Mouse (Mus musculus): ENCODE results near the gene Xrcc5. TPM values are rescaled to one million over a fixed set of nuclear protein-coding genes. Genes with fewer than 3 reads are reported as not detected.

Gene Xrcc5
- polyA plus RNA-seq, 1 experiment = 10.9 TPM

GRCm38 (mm10) chr1:72313399-72314039 lies 6.3 kb downstream of the Xrcc5 start:
- DNase-seq (ENCODE audit: extremely low spot score in 1 of 2, low spot score in 1 of 2) = peak in 1 of 2 experiments; percentile 84

GRCm38 (mm10) chr1:72315447-72315846 lies 8.2 kb downstream of the Xrcc5 start:
- no peak for DNase-seq (ENCODE audit: extremely low spot score in 1 of 2, low spot score in 1 of 2)

- DNase-seq (ENCODE audit: extremely low spot score in 1 of 2, low spot score in 1 of 2) = no peak
These were observed 9.2 kb downstream of the Xrcc5 start for GRCm38 (mm10) chr1:72316409-72316808.

GRCm38 (mm10) chr1:72316901-72317300 lies 9.7 kb downstream of the Xrcc5 start:
- DNase-seq (ENCODE audit: extremely low spot score in 1 of 2, low spot score in 1 of 2) = no peak

- DNase-seq (ENCODE audit: extremely low spot score in 1 of 2, low spot score in 1 of 2) = no peak
These were observed 13.5 kb downstream of the Xrcc5 start for GRCm38 (mm10) chr1:72320759-72321158.

GRCm38 (mm10) chr1:72323248-72323647 lies 16.0 kb downstream of the Xrcc5 start:
- DNase-seq (ENCODE audit: extremely low spot score in 1 of 2, low spot score in 1 of 2) = no peak

- no peak for DNase-seq (ENCODE audit: extremely low spot score in 1 of 2, low spot score in 1 of 2)
These were observed 19.1 kb downstream of the Xrcc5 start for GRCm38 (mm10) chr1:72326162-72326821.

- DNase-seq (ENCODE audit: extremely low spot score in 1 of 2, low spot score in 1 of 2) = no peak
These were observed 27.6 kb downstream of the Xrcc5 start for GRCm38 (mm10) chr1:72334807-72335206.

- peak; percentile 30 to 69 for DNase-seq (ENCODE audit: extremely low spot score in 1 of 2, low spot score in 1 of 2)
These were observed 29.6 kb downstream of the Xrcc5 start for GRCm38 (mm10) chr1:72336780-72337179.

- no peak for DNase-seq (ENCODE audit: extremely low spot score in 1 of 2, low spot score in 1 of 2)
These were observed 31.1 kb downstream of the Xrcc5 start for GRCm38 (mm10) chr1:72338341-72338740.

GRCm38 (mm10) chr1:72347873-72348272 lies 40.7 kb downstream of the Xrcc5 start:
- no peak for DNase-seq (ENCODE audit: extremely low spot score in 1 of 2, low spot score in 1 of 2)

GRCm38 (mm10) chr1:72354856-72355255 lies 47.6 kb downstream of the Xrcc5 start:
- DNase-seq (ENCODE audit: extremely low spot score in 1 of 2, low spot score in 1 of 2) = no peak

- DNase-seq (ENCODE audit: extremely low spot score in 1 of 2, low spot score in 1 of 2) = no peak
These were observed 51.0 kb downstream of the Xrcc5 start for GRCm38 (mm10) chr1:72358216-72358615.

GRCm38 (mm10) chr1:72359462-72359861 lies 52.2 kb downstream of the Xrcc5 start:
- no peak for DNase-seq (ENCODE audit: extremely low spot score in 1 of 2, low spot score in 1 of 2)

- DNase-seq (ENCODE audit: extremely low spot score in 1 of 2, low spot score in 1 of 2) = no peak
These were observed 53.6 kb downstream of the Xrcc5 start for GRCm38 (mm10) chr1:72360809-72361208.

- DNase-seq (ENCODE audit: extremely low spot score in 1 of 2, low spot score in 1 of 2) = peak in 1 of 2 experiments; percentile 18
These were observed 57.4 kb downstream of the Xrcc5 start for GRCm38 (mm10) chr1:72364661-72365060.

GRCm38 (mm10) chr1:72372512-72372911 lies 65.3 kb downstream of the Xrcc5 start:
- DNase-seq (ENCODE audit: extremely low spot score in 1 of 2, low spot score in 1 of 2) = peak; percentile 7 to 54

- DNase-seq (ENCODE audit: extremely low spot score in 1 of 2, low spot score in 1 of 2) = no peak
These were observed 65.7 kb downstream of the Xrcc5 start for GRCm38 (mm10) chr1:72372913-72373312.

GRCm38 (mm10) chr1:72373648-72374047 lies 66.4 kb downstream of the Xrcc5 start:
- DNase-seq (ENCODE audit: extremely low spot score in 1 of 2, low spot score in 1 of 2) = no peak

- no peak for DNase-seq (ENCODE audit: extremely low spot score in 1 of 2, low spot score in 1 of 2)
These were observed 66.8 kb downstream of the Xrcc5 start for GRCm38 (mm10) chr1:72374049-72374448.

GRCm38 (mm10) chr1:72378151-72378550 lies 70.9 kb downstream of the Xrcc5 start:
- no peak for DNase-seq (ENCODE audit: extremely low spot score in 1 of 2, low spot score in 1 of 2)

GRCm38 (mm10) chr1:72379752-72380353 lies 72.6 kb downstream of the Xrcc5 start:
- DNase-seq (ENCODE audit: extremely low spot score in 1 of 2, low spot score in 1 of 2) = no peak
